Mouse (Mus musculus) limb, embryonic 11.5 days (tissue): ENCODE data around the gene Unc45b. TPM values are rescaled to one million over a fixed set of nuclear protein-coding genes. Genes with fewer than 3 reads are reported as not detected.
"Not testable (repeated sequence)": the region's sequence is repeated elsewhere in the genome, so short reads cannot be mapped to it uniquely, and the experiment has no call there.

Experiments used
- ATAC-seq: fragments of 200-750 bp; cut with Nextera tagmentation; 2 replicates; pipeline ENCODE4 v1.8.0; 2017; ENCODE audit warnings: low read depth; ENCODE audit not compliant: insufficient number of reproducible peaks, low FRiP score, low TSS enrichment
- DNase-seq: peaks from one replicate; pipeline ENCODE4 v3.0.0-alpha.2; 2015; ENCODE audit warnings: low spot score
- H3K27ac ChIP-seq: fragments of 300-500 bp; sonication (generic); replicated peaks from 2 replicates; pipeline ENCODE4 v1.5.1; 2014; ENCODE audit warnings: low read depth, mild to moderate bottlenecking, low read length
- H3K27me3 ChIP-seq: fragments of 300-500 bp; sonication (generic); 2 replicates; pipeline ENCODE4 v1.6.1; 2014; ENCODE audit warnings: mild to moderate bottlenecking, low read length, mixed read lengths; ENCODE audit not compliant: control insufficient read depth, insufficient read depth
- H3K36me3 ChIP-seq: fragments of 300-500 bp; sonication (generic); 2 replicates; pipeline ENCODE4 v1.6.1; 2014; ENCODE audit warnings: mild to moderate bottlenecking, low read length, moderate library complexity, mixed read lengths; ENCODE audit not compliant: control insufficient read depth, insufficient read depth
- H3K4me1 ChIP-seq: fragments of 300-500 bp; sonication (generic); 2 replicates; pipeline ENCODE4 v1.6.1; 2014; ENCODE audit warnings: low read length, mixed read lengths; ENCODE audit not compliant: control insufficient read depth, insufficient read depth
- H3K4me2 ChIP-seq: fragments of 300-500 bp; sonication (generic); 2 replicates; pipeline ENCODE4 v1.6.1; 2014; ENCODE audit warnings: low read depth, mild to moderate bottlenecking, moderate library complexity; ENCODE audit not compliant: severe bottlenecking
- H3K4me3 ChIP-seq: fragments of 300-500 bp; sonication (generic); 2 replicates; pipeline ENCODE4 v1.5.1; 2014; ENCODE audit warnings: low read depth, low read length
- H3K9ac ChIP-seq: fragments of 300-500 bp; sonication (generic); 2 replicates; pipeline ENCODE4 v1.6.1; 2014; ENCODE audit warnings: mild to moderate bottlenecking, low read length
- H3K9me3 ChIP-seq: fragments of 300-500 bp; sonication (generic); 2 replicates; pipeline ENCODE4 v1.6.1; 2016; ENCODE audit warnings: low read length; ENCODE audit not compliant: control insufficient read depth
- WGBS: fragments of 180-500 bp; shearing (Covaris S2); extraction: QIAGEN DNeasy Blood & Tissue Kit; methylation state at CpG from one replicate; pipeline ENCODE4 v1.1.7; 2014; 5-methylcytosine and 5-hydroxymethylcytosine counted together
- polyA plus RNA-seq: library from polyadenylated mRNA; unstranded; fragments of >200 nt; fragmentation: Nextera tagmentation; extraction: Ambion mirVana; gene quantifications from 2 replicates; pipeline ENCODE4 v1.2.1, GENCODE M21; 2014

The Unc45b gene
- polyA plus RNA-seq, 1 experiment from 2014 or later = 2.5 TPM

DNA sequence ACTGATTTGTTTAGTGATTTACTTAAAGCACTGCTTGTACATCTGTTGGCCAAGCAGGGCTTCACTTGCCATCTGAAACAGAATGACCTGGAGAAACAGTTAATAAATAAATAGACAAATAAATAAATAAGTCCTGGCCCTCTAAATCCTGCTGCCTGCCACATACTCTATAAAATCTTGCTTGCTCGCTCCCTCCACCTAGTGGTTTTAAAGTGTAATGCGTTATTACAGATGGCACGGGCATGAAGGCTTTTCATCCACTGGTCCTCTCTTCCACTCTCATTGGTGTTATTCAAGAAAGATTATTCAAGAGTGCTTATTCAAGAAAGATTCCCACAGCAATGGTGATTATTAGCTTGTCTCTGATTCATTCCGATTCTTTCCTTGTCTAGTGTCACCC, 49.3 kb downstream of the Unc45b start:
- DNase-seq (peak; percentile 35), ATAC-seq (no peak)
- H3K27ac ChIP-seq = no peak overlapping the region
- H3K4me3 ChIP-seq = no peak overlapping the region
- 21% methylated on average over 4 of the region's 4 CpGs for WGBS
- no peak overlapping the region for H3K4me2 ChIP-seq
- H3K27me3 ChIP-seq = no peaks in the 10 kb centered on the region
- H3K9me3 ChIP-seq = no peaks in the 10 kb centered on the region
- H3K36me3 ChIP-seq = no peaks in the 10 kb centered on the region
- H3K9ac ChIP-seq = no peak overlapping the region
- no peaks in the 10 kb centered on the region for H3K4me1 ChIP-seq

DNA sequence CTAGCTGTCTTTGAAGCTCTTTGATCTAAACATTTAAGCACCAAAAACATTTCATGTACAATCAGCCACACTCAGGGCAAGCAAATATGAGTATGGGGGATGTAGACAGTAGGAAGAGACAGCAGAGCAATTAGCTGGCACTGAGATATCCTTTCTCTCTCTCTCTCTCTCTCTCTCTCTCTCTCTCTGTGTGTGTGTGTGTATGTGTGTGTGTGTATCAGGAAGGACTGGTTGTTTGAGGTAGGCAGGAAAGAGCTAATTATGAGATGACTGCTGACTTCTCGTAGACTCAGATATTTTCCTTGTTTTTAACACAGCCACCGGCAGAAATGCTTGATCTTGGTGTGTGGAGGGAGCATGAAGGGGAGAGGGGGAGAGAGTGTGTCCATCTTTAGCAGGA, 51.4 kb downstream of the Unc45b start:
- DNase-seq = no peak
- no peaks in the 10 kb centered on the region for H3K36me3 ChIP-seq
- H3K9me3 ChIP-seq = no peaks in the 10 kb centered on the region
- no peak for ATAC-seq
- no peak overlapping the region for H3K4me2 ChIP-seq
- H3K27me3 ChIP-seq = no peaks in the 10 kb centered on the region
- no peak overlapping the region for H3K4me3 ChIP-seq
- no peak overlapping the region for H3K27ac ChIP-seq
- H3K9ac ChIP-seq = no peak overlapping the region
- WGBS = 77% methylated on average over 2 of the region's 2 CpGs
- H3K4me1 ChIP-seq = no peaks in the 10 kb centered on the region

DNA sequence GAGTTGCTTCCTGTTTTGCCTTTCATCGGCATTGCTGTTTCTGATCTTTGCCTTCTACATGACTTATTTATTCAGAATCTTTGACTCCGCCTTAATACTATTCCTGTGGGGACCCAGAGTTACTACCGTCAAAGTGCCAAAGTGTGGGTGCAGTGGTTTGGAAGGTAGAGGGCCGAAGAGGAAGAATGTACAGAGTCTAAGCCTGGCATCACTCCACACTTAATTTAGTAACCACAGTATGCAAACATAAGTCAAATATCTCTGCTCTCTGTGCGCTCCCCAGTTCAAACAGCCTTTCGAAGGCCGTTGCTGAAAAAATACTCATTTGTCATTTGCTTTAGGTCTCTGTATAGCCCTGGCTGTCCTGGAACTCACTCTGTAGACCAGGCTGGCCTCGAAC, 51.9 kb downstream of the Unc45b start:
- no peak for ATAC-seq
- H3K27ac ChIP-seq = no peak overlapping the region
- WGBS = 91% methylated on average over 8 of the region's 8 CpGs
- H3K36me3 ChIP-seq = no peaks in the 10 kb centered on the region
- no peak overlapping the region for H3K9ac ChIP-seq
- H3K4me2 ChIP-seq = no peak overlapping the region
- H3K9me3 ChIP-seq = no peaks in the 10 kb centered on the region
- H3K27me3 ChIP-seq = no peaks in the 10 kb centered on the region
- no peaks in the 10 kb centered on the region for H3K4me1 ChIP-seq
- no peak for DNase-seq
- no peak overlapping the region for H3K4me3 ChIP-seq

- Histone ChIP-seq H3K4me1 (no peaks in the 10 kb centered on the region), H3K27me3 (no peaks in the 10 kb centered on the region), H3K9me3 (no peaks in the 10 kb centered on the region), H3K36me3 (no peaks in the 10 kb centered on the region), H3K4me3 (peak overlapping the region; percentile 2; the same call in 1 of the 2 replicates), H3K27ac (no peak overlapping the region), H3K9ac (no peak overlapping the region), H3K4me2 (peak overlapping the region; percentile 33; the same call in 1 of the 2 replicates)
- DNase-seq (peak; percentile 76), ATAC-seq (no peak)
- 13% methylated on average over 31 of the region's 31 CpGs for WGBS
Observed at GRCm38 (mm10) chr11:82970712-82971589, 60.6 kb downstream of the Unc45b start.

GRCm38 (mm10) chr11:82971590-82971974, 61.2 kb downstream of the Unc45b start:
- Histone ChIP-seq H3K9me3 (no peaks in the 10 kb centered on the region), H3K27me3 (no peaks in the 10 kb centered on the region), H3K9ac (no peak overlapping the region), H3K27ac (no peak overlapping the region), H3K4me2 (no peak overlapping the region), H3K4me1 (no peaks in the 10 kb centered on the region), H3K4me3 (no peak overlapping the region), H3K36me3 (no peaks in the 10 kb centered on the region)
- WGBS = 76% methylated on average over 11 of the region's 11 CpGs
- no peak for ATAC-seq
- DNase-seq = no peak

DNA sequence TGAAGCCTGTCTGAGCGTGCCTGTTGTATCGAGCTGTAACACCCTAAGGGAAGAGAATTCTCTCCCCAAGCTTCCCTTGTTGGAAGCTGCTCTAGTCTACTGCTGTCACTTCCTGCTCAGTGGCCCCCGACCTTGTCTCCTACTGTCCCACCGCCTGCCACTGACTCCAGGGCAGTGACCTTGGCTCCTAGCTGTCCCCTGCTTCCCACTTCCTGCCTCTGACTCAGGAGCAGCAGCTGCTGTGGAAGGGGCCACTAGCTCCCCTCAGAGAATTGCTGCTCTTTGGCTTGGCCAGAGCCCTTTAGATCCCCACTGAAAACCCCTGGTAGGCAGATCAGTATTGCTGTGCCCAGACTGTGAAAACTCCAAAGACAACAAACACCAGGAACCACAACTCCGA, 63.6 kb downstream of the Unc45b start:
- ATAC-seq (no peak), DNase-seq (no peak)
- no peak overlapping the region for H3K27ac ChIP-seq
- H3K9me3 ChIP-seq = no peaks in the 10 kb centered on the region
- no peak overlapping the region for H3K9ac ChIP-seq
- H3K4me3 ChIP-seq = no peak overlapping the region
- no peaks in the 10 kb centered on the region for H3K4me1 ChIP-seq
- H3K4me2 ChIP-seq = no peak overlapping the region
- WGBS = 26% methylated on average over 5 of the region's 5 CpGs
- no peaks in the 10 kb centered on the region for H3K36me3 ChIP-seq
- H3K27me3 ChIP-seq = no peaks in the 10 kb centered on the region

DNA sequence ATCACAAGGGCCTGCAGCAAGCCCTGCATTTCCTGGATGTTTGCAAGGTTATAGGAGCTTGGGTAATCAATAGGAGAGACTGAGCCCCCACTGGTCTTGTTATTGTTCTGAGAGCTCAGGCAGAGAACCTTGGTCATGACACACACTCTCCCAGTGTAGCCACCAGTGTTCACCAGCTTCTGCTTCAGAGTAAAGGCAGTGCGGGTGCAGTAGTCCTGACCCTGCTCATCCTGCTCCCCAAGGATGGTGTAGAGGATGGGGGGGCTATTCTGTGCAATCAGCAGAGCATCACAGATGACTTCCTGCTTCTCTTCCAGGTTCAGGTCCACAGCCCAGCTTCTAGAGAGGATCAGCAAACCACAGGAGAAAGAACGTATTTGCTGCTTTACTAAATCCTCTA, 72.1 kb downstream of the Unc45b start:
- 92% methylated on average over 2 of the region's 2 CpGs for WGBS
- not testable (repeated sequence) for H3K9ac ChIP-seq, ATAC-seq, H3K9me3 ChIP-seq, H3K36me3 ChIP-seq, DNase-seq, H3K4me2 ChIP-seq, H3K27ac ChIP-seq, H3K4me3 ChIP-seq, H3K4me1 ChIP-seq, H3K27me3 ChIP-seq

DNA sequence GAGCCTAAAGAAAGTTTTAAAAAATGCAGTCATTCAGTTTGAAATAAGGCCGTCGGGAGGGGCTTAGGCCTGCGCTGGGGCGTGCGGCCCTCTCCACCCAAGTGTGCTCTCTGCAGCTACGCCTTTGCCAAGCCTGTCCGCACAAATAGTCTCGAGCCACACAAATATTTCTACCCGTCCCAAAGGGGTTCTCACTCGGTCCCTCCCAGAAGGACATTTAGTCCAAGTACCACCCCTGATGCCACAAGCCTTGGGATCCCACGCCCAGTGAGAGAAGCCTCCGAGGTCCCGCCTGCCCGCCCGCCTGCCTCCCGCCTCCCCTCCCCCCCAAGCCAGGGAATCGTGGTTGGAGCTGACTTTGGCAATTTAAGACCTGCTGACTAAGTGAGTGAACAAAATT, 72.8 kb downstream of the Unc45b start:
- no peak overlapping the region for H3K4me2 ChIP-seq
- H3K27ac ChIP-seq = no peak overlapping the region
- no peaks in the 10 kb centered on the region for H3K4me1 ChIP-seq
- H3K9me3 ChIP-seq = no peaks in the 10 kb centered on the region
- no peak overlapping the region for H3K4me3 ChIP-seq
- no peaks in the 10 kb centered on the region for H3K27me3 ChIP-seq
- H3K36me3 ChIP-seq = no peaks in the 10 kb centered on the region; the same call in 1 of the 2 replicates
- DNase-seq = no peak
- ATAC-seq = no peak
- WGBS = 86% methylated on average over 17 of the region's 17 CpGs
- no peak overlapping the region for H3K9ac ChIP-seq
